Mouse (Mus musculus) inflammation-experienced regulatory T-cells, adult 6 months (primary cell): ENCODE measurements around the gene Tef. TPM values are rescaled to one million over a fixed set of nuclear protein-coding genes. Genes with fewer than 3 reads are reported as not detected.

ENCODE experiments used
- ATAC-seq: one replicate; pipeline ENCODE4 v1.8.0; 2017
- polyA plus RNA-seq, 3 experiments: library from polyadenylated mRNA; unstranded; fragments of 100-300 nt; shearing (Covaris generic); gene quantifications; one replicate each; pipeline ENCODE4 v1.2.1; 2017

Gene Tef
- 10 to 100 TPM in 1 of 3 experiments, 1 to 10 TPM in 2; 2.3 to 14.0 (median 8.8) TPM for polyA plus RNA-seq

DNA sequence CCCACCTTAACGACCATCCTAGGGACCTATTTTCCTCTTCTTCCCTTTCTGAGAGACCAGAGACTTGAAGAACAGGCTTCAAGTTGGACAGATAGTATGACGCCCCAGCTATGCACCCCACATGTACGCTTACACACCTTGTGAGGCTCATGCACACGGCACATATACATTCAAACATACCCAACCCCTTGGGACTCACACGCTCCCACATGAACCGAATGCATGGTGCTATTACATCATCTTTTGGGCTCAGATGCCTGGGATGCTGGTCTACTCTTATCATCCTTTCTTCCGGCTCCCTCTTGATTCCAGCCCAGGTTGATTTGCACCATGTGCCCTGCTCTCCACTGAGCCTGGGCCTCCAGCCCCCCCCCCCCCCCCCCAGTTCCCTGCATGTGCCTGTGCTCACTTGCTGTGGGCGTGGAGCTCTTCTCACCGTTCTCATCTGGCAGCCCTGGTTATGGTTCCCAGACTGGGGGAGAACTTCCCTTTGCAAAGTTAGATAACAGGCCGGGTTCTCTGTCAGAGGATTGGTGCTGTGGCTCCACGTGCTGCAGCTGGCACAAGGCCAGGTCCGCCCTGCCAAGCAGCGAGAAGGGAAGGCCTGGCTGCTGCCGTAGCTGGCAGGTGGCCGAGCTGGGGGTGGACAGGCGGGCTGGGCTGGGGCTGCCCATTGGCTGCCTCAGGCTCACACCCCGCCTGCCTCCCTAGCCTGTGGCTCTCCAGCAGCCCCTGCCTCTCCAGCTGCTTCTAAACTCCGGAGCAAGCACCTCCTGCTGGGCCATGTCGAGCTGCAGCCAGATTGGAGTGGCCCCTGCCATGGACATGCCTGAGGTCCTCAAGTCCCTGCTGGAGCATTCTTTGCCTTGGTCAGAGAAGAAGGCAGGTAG is at the start of gene Tef:
Gene Tef, plus strand, starts transcription at position 421 of the 890 bp plus-strand sequence.
- peak; percentile 89 for ATAC-seq

- ATAC-seq: no peak
Observed at GRCm38 (mm10) chr15:81753669-81754068, 48.6 kb upstream of the Tef start.

DNA sequence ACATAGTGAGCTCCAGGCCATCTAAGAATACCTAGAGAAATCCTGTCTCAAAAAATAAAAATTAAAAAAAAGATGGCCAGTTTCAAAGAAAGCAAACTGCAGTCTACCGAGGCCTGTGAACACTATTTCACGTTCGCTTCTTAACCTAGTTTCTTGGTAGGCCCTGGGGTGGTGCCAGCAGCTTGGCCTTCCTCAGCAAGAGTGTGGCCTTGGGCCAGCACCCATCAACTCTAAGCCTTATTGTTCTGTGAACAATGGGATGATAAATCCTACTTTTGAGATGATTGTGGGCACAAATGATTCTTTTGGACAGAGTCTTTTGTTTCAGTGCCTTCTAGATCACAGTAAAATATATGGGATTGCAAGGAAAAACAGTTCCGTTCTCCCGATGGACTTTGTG is 43.5 kb upstream of the Tef start:
- no peak for ATAC-seq

GRCm38 (mm10) chr15:81759542-81759941 is 42.7 kb upstream of the Tef start:
- ATAC-seq: no peak

GRCm38 (mm10) chr15:81760361-81761079 is 41.7 kb upstream of the Tef start:
- no peak for ATAC-seq

DNA sequence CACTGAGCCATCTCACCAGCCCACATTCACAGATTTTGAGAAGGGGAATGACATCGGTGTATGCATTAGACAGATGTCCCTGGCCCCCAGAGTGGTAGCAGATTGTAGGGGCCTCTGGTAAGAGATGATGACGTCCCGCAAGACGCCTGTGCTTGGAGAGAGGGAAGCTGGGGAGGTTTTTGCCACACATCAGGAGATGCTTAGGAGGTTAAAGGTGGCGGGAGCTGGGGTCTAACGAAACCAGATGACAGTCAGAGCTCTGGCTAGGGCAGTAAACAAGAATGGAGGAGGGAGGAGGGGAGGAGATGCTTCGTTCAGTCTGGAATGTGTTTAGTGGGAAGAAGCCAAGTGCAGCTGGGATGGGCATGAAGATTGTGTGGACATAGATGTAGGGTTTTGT is 40.8 kb upstream of the Tef start:
- ATAC-seq: no peak

- no peak for ATAC-seq
Observed at GRCm38 (mm10) chr15:81761959-81762358, 40.3 kb upstream of the Tef start.

DNA sequence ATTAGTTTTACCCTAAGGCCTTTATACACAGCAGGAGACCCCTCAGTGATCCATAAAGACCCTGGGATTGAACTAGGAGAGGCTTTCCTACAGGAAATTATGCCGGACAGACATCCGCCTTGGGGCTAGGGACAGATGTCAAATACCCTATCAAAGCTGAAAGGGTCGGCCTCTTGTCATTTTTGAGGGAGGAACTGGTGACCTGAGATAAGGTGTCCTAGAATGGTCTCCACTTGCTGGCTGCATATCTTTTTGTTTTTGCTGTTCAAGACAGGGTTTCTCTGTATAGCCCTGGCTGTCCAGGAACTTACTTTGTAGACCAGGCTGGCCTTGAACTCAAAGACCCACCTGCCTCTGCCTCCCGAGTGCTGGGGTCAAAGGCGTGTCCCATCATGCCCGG is 37.6 kb upstream of the Tef start:
- ATAC-seq: no peak

DNA sequence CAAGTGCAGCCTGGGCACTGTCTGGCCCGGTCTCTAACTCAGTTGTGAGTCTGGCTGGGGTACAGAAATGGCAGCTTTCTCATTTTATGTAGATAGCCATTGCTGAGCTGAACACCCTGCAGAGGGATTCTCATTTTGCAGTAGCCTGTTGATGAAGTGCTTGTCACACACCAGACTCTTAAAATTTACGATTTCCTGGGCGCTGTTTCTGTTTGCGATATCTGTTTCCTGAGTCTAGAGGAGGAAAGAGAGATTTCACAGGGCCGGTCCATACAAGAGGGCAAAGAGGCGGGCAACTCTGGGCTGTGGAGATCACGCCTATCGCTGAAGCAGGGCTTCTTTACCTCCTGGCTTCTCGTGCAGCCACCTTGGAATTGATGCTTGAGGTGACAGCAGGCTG is 36.6 kb upstream of the Tef start:
- ATAC-seq: no peak

DNA sequence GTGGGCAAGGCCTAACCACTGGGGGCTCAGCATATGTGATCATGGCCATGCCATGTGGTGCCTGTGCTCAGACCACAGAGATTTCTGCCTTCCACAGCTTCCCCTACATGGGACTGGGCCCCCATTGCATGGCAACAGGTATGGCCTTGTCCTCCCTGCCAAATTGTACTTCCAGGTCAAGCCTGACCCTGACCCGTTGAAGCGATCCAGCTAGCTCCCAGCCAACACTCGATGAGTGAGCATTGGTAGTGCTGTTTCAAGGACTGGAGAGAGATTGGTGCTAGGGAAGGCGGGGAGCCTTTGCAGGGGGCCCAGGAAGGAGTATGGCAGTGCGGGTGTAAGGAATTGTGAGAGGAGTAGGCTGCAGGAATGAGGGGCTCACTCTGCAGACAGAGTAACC is 35.8 kb upstream of the Tef start:
- ATAC-seq: no peak

DNA sequence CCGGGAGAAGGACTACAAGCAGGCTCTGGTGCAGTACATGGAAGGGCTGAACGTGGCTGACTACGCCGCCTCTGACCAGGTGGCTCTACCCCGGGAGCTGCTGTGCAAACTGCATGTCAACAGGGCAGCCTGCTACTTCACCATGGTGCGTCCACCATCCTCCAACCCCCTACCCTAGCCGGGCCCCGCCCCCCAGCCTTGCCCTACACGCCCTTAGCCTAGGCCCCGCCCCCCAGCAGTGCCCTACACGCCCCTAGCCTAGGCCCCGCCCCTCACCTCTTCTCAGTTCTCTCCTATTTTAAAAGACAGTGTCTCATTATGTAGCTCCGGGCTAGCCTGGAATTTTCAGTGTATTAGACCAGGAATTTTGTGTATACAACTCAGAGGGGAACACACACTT is 33.2 kb upstream of the Tef start:
- ATAC-seq: no peak

GRCm38 (mm10) chr15:81772431-81773120 is 29.6 kb upstream of the Tef start:
- ATAC-seq: no peak

DNA sequence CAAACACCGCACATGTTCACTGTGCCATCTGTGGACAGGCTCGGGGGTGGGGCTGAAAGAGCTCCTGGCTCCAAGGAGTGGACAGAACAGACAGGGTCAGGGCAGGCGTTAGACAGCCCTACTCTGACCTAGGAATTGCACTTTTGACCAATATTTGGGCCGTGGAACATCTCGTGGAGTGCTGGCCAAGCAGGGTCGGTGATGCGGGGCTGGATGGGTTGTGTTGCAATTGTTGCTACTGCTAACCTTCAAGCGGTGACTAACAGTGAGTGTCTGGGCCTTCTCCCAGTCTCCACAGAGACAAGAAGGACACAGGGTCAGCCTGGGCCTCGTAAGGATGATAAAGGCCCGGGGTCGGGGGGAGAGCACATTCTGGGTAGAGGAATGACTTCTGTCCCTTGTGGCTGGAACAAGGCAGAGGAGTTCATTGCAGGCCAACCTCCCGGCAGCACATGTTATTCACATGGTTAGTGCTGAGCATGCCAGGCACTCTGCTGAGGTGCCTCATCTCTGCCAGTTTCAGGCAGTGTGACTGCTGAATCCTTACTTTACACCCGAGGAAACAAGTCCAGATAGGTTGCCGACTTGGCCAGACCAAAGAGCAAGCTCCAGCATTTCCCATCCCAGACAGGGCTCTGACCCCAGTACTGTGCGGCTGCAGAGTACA is 27.6 kb upstream of the Tef start:
- ATAC-seq: no peak

- ATAC-seq: no peak
Observed at GRCm38 (mm10) chr15:81776631-81777422, 25.4 kb upstream of the Tef start.

DNA sequence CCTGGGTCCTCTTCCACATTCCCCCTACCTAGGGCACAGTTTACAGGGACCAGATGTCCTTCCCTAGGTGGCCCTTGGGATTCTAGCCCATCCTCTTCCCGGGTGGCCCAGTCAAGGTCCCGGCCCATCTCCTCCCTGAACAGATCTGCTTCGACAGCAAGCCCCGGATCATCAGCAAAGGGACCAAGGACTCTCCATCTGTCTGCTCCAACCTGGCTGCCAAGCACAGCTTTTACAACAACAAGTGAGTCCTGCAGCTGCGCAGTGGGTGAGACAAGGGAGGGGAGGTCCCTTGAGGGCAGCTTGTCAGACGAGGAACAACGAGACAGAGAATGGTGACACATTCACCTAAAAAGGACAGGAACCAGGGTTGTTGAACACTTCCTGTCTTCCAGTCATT is 20.4 kb upstream of the Tef start:
- ATAC-seq: no peak

DNA sequence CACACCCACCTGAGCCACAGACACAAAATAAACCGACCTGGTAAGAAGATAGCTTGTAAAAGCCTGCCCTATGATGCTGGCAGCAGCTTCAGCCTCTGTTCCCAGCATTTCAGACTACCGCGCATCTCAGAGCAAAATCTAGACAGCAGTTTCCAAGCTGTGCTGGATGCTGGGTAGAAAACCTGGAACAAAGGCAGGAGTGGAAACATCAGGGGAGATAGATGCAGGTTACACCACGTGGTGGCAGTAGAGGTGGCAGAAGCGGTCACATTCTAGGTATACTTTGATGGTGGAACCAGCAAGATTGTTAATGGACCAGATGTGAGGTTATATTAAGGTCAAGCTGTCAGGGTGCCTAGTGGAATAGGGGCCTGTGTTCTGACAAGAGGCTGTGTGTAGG is 17.5 kb upstream of the Tef start:
- ATAC-seq: no peak

- no peak for ATAC-seq
Observed at GRCm38 (mm10) chr15:81785701-81786100, 16.5 kb upstream of the Tef start.

GRCm38 (mm10) chr15:81787525-81787924 is 14.7 kb upstream of the Tef start:
- ATAC-seq: no peak

- ATAC-seq: no peak
Observed at GRCm38 (mm10) chr15:81792444-81792843, 9.8 kb upstream of the Tef start.

DNA sequence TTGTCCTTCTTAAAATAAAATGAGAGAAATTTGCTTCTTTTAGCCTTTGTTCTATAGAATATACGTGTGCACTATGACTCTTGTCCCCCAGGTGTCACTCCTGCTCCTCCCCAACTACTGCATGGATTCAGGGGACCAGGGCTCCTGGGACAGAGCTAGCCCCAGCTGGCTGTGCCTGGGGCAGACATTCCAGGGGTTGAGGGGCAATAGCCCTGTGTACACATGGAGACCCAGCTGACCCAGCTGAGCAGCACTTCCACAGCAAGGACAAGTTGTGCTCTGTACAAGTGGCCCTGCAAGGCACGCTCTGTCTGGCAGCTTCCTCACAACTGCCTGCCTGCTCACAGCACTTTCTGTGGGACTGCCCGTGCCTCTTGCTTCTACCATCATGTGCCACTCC is 6.0 kb upstream of the Tef start:
- ATAC-seq: no peak

DNA sequence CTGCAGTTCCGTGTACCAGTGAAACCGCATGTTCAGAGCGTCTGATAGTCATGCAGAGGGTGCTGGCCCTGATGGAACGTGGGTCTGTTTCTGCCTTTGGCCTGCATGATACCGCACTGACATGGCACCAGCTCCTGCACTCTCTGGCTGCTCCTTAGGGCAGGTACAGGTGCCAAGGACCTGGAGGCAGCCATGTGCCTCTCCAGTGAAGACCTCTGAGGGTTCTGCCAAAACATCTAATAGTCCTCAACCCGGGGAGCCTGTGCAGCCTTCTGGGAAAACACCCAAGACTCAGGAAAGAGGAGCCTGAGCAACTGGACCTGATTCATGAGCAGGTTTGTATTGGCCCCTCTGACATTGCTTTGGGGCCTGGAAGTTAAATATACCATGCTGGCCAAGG is 4.4 kb upstream of the Tef start:
- no peak for ATAC-seq

DNA sequence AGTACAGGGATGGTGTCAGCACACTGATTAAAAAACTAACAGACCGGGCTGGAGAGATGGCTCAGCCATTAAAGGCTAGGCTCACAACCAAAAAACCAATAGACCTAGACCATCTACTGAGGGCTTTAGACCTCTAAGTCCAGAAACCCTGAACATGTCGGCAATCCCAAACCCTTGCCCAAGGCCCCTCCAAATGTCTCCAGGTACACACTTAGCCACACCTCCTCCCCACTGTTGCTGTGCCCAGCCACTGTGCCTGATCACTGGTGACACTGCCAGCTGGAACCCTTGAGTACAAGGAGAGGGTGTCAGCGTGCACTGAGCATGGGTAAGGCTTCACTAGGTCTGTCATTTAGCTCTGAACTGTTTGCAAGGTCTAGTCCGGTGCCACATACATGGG is 3.8 kb upstream of the Tef start:
- no peak for ATAC-seq
